Mouse (Mus musculus) CD4-positive, CD25-positive, alpha-beta regulatory T cell, adult 4 months (primary cell): ENCODE measurements around the gene Tap1. TPM values are rescaled to one million over a fixed set of nuclear protein-coding genes. Genes with fewer than 3 reads are reported as not detected.
A peak's percentile ranks its signal among the peaks of the same experiment; 100 is the strongest.
"Not testable (repeated sequence)": the region's sequence is repeated elsewhere in the genome, so short reads cannot be mapped to it uniquely, and the experiment has no call there.

ENCODE experiments used
- ATAC-seq: one replicate; pipeline ENCODE4 v1.8.0; 2017
- polyA plus RNA-seq, 2 experiments: library from polyadenylated mRNA; unstranded; fragments of 100-300 nt; shearing (Covaris generic); gene quantifications; one replicate each; pipeline ENCODE4 v1.2.1; 2017

Gene Tap1
- 100 to 1,000 TPM; 163 to 238 TPM for polyA plus RNA-seq

GRCm38 (mm10) chr17:34187261-34187916, at the start of gene Tap1, which contains the start of gene Psmb9:
Tap1 (plus strand) TSS chr17:34187553.
Psmb9 (minus strand) TSS chr17:34187764.
- peak; percentile 90 for ATAC-seq

GRCm38 (mm10) chr17:34137601-34138000, 49.8 kb upstream of the Tap1 start:
- ATAC-seq, result no peak

- no peak for ATAC-seq
Observed at GRCm38 (mm10) chr17:34138655-34139054, 48.7 kb upstream of the Tap1 start.

DNA sequence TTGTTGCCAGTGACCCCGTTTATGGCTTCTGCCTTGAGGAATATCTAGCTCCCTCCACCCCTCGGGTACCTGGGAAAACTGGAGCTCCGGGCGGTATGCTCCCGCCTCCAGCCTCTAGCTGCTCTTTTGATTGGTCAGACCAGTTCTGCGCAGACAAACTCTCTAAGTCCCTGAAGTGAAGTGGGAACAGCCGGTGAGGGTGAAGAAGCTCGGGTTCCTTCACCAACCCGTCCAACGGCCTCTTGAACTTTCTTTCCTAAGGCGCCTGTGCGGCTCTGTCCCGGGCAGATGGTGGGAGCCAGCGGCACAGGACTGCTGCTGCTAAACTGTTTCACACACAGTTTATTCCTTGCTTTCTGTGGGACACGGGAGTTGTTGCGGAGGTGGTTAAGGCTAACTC, 47.9 kb upstream of the Tap1 start:
- ATAC-seq, result no peak

DNA sequence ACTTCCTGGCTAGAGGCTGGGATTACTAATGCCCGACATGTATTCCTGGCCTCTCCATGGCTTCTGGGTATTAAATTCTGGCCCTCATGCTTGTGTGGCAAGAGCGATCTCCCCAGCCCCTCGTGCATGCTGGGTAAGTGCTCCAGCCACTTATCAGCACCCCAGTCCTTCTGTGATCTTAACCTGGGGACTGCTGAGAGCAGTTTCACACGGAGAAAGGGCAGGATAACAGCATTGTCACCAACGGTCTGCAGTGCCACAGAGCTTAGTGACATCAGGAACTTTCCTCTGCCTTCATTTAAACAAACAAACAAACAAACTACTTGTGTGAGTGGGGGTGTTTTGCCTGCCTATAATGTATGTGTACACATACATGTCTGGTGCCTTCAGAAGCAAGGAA, 47.1 kb upstream of the Tap1 start:
- ATAC-seq, result no peak

DNA sequence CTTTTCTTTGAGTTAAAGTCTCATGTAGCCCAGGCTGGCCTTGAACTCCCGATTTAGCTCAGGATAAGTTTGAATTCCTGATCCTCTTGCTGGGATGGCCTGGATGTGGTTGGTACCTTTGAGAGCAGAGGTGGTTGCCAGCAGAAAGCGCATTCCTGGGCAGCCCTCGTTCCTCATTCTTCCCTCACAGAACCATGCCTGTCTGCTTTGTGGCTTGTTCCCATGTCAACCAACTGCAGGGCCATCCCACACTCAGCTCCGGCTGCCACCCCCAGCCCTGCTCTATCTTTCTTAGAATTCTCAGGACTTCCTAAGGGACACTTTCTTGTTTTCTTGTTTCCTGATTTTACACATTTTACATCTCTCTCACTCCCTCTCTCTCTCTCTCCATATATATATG, 45.9 kb upstream of the Tap1 start:
- no peak for ATAC-seq

GRCm38 (mm10) chr17:34142456-34143010, 44.8 kb upstream of the Tap1 start:
- ATAC-seq, result no peak

DNA sequence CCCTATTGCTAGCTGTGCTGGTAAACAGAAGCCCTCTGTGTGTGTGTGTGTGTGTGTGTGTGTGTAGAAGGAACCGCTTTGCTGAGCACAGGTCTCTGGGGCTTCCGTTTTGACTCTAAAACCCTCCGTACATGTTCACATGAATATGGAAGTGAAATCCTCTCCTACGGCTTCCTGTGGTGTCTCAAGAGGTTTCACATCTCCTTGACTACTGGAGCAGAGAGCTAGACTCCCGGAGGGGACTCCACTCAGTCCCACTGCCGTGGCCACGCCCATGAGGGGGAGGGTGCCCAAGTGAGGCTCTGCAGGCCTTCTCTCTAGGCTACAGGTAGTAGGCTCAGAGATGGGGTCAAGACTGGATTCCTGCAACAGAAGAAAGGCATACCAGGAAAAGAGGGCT, 44.3 kb upstream of the Tap1 start, which contains the start of gene H2-DMb2:
TSS of gene H2-DMb2 (plus strand) at position 275 of the 400 bp plus-strand sequence.
- ATAC-seq, result peak; percentile 85

GRCm38 (mm10) chr17:34143461-34143860, 43.9 kb upstream of the Tap1 start:
- ATAC-seq, result no peak

- ATAC-seq, result not testable (repeated sequence)
Observed at GRCm38 (mm10) chr17:34144221-34144620, 43.1 kb upstream of the Tap1 start.

- ATAC-seq, result peak; percentile 58
Observed at GRCm38 (mm10) chr17:34144960-34145371, 42.4 kb upstream of the Tap1 start.

DNA sequence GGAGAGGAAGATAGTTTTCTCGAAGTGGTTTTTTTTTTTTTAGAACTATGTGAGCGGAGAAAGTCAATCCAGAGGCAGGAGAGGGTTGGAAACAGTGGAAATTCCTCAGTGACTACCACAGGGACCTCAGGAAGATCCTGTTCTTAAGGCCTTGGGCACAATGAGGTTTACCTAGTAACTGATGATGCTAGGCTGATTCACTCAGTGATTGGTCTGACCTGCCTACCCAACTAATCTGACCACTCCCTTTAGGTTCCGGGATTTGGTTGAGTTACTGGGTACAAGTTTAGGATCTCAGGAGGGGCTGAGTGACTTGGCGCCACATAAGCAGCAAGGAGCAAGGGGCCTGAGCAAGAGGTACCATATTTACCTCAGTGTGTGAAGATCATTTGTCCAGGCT, 34.4 kb upstream of the Tap1 start, which contains the start of gene H2-DMb1:
TSS of gene H2-DMb1 (plus strand) at position 150 of the 400 bp plus-strand sequence.
- ATAC-seq, result peak; percentile 68

DNA sequence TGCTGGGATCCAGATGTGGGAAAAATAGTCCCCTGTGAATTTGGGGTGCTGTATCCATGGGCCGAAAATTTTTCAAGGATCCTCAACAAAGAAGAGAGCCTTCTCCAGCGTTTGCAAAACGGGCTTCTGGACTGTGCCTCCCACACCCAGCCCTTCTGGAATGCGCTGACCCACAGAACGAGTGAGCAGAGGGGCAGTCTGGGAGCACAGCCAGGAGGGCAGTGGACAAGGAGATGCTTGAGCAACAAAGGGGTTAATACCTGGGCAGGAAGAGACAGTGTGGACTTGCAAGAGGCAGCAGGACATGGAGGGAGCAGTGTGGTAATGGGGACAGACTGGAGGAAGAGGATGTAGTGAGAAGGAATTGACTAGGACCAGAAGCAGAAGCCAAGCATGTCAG, 31.8 kb upstream of the Tap1 start:
- ATAC-seq, result no peak

DNA sequence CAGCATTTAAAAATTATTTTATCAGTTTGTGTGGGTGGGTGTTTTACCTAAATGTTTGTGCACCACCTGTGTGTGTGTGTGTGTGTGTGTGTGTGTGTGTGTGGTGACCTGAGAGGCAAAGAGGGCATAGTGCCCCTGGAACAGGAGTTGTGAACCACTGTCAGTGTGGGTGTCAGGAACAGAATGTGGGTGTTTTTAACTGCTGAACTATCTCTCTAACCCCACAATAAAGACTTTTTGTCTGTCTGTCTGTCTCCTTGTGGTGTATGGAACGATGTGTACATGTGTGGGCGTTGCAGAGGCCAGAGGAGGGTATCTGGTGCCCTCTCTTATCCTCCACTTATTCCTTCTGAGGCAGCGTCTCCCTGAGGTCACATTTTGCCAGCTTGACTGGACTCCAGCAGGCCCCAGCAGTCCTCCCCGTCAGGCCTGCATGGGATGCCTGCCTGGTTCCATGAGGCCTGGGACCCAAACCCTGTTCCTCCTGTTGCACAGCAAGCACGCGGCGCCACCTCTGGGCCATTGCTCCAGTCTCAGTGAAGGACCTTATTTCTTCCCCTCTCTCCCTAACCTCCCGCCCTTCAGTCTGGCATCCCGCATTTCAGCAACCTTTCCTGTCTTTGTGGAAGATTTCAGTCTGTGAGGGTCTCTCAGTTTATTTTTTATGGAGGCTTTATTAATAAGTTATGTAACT, 23.0 kb upstream of the Tap1 start:
- peak; percentile 38 for ATAC-seq

GRCm38 (mm10) chr17:34165033-34165730, 22.2 kb upstream of the Tap1 start:
- ATAC-seq, result peak; percentile 56

DNA sequence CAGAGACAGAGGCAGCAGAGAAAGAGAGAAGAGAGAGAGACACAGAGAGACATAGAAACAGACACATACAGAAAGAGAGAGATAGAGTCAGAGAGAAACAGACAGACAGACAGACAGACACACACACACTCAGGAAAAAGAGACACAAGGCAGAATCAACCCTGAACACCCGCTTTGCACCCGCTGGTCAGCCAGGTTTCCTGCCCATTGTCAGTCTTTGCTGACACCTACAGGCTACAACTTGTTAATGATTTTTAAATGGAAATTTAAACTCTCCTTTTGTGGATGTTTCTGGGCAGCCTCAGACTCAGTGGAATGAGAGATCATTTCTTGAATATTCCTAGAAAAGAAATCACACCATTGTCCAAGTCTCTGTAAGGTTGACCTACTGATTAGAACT, 18.1 kb upstream of the Tap1 start:
- ATAC-seq, result peak; percentile 19

GRCm38 (mm10) chr17:34170487-34170876, 16.9 kb upstream of the Tap1 start:
- peak; percentile 9 for ATAC-seq

DNA sequence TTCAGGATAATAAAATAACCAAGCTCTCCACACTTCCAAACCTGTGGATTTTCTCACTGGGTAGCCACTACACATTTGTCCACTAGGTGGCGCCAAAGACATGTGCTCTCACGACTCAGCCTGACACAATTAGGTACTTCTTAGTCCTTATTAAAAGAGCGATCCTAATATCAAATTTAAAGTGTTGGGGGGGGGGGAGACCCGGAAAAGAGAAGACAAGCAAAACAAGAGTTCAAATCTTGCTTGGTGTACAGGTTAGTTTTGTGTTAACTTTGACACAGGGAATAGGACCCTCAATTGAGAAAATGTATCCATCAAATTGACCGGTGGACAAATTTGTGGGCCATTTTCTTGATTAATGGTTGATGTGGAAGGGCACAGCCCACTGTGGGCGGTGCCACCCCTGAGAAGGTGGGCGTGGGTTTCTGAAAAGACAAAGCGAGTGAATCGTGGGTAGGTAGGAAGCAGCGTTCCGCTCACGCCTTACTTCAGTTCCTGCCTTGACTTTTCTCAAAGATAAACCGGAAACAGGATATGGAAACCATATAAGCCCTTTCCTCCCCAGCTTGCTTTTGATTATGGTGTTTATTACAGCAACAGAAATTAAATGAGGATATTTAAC, 16.4 kb upstream of the Tap1 start:
- peak; percentile 91 for ATAC-seq

DNA sequence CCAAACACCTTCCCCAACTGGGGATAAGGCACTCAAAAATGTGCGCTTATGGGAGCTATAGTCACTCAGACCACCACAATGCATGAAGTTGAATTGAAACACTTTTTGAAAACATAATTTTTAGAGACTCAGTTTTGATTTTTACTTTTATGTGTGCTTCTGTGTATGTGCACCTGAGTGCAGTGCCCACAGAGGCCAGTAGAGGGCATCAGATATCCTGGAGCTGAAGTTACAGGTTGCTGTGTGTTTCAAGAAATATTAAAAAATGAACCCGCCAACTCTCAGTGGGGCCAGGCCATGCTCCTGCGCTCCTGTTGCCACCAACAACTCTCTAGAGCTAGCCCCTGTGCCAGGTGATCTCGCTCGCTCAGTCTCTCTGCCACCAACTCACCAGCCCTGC, 14.8 kb upstream of the Tap1 start:
- ATAC-seq, result no peak

DNA sequence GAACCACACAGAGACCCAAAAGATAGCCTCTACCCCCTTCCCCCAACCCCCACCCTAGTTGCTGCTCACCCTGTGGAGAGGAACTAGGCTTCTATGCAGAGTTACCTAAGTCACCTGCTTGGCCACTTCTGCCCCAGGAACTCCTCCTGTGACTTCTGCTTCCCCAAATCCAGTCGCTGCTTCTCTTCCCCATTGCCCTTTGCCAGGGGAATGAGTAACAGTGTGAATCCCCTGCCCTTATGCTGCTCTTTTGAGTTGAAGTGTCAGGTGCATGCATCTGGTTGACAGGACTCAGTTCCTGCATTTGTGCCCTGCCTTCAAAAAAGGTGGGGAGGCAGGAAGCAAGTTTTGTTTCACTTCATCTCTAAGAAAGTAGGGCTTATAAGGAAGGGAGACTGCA, 13.3 kb upstream of the Tap1 start:
- ATAC-seq, result no peak

DNA sequence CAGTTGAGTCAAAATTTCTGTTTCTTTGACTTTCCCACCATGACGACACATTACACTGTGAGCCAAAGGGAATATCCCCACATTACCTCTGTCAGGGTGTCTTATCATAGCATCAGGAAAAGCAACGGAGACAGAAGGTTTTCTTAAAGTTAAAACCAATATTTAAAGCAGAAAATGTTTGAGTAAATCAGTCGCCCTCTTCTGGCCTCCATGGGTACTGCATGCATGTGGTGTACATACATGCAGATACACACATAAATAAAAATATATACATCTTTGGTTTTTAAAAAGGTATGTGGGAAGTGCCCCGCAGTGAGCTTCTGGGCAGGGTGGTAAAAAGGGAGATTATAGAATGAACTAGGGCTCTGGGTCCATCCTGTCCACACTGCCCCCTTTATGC, 10.2 kb upstream of the Tap1 start:
- ATAC-seq, result no peak

- no peak for ATAC-seq
Observed at GRCm38 (mm10) chr17:34179019-34179418, 8.3 kb upstream of the Tap1 start.
